Mouse (Mus musculus): ENCODE data around the gene Gpc3. TPM values are rescaled to one million over a fixed set of nuclear protein-coding genes. Genes with fewer than 3 reads are reported as not detected.

Gene Gpc3
- polyA plus RNA-seq, 1 experiment = not detected

DNA sequence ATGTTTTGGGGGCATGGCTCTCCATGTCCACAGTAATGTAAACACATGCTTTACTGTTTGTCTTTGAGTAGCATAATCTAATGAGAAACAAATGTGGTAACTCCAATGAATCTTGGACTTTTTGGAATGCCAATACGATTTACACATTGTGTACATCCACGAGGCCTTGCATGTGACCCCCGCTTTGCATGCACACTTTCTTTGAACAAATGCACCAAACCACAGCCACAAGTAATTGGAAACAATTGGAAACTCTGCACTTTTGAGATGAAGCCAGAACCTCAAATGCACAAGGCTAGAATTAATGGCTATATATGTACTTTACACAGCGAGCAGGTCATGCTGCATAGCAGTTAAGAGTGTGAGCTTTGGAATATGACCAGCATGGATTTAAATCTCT lies 292.0 kb downstream of the Gpc3 start:
- no peak overlapping the region for H3K4me3 ChIP-seq (ENCODE audit: insufficient read depth, low read length)
- H3K4me1 ChIP-seq (ENCODE audit: control insufficient read depth, insufficient read depth, low read length) = no peaks in the 10 kb centered on the region
- no peak overlapping the region for H3K27ac ChIP-seq (ENCODE audit: insufficient read depth, low read depth, low read length)
- TF ChIP-seq CTCF (IDR thresholded peaks at IDR 0.05; ENCODE audit: low read depth, low read length) = no peak
- TF ChIP-seq POLR2A (IDR thresholded peaks at IDR 0.05; ENCODE audit: borderline replicate concordance, low read depth, low read length) = no peak

DNA sequence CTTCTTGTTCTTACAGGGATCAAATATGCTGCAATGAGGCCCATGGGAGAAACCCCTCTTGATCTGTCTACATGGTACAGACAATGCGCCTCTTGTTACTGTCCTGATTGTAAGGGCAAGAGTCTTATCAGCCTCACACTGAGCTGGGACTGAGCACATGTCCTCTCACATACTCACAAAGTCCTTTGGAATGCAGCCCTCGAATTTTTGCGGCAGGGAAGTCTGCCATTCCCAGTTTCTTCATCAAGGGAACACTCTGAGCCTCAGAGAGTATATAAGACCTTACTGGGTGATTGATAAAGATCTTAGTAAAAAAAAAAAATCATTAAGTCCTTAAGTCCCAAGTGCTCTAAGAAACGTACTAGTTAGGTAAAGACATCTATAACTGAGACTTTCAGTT lies 293.1 kb downstream of the Gpc3 start:
- Histone ChIP-seq H3K4me3 (ENCODE audit: insufficient read depth, low read length) (no peak overlapping the region), H3K4me1 (ENCODE audit: control insufficient read depth, insufficient read depth, low read length) (no peaks in the 10 kb centered on the region), H3K27ac (ENCODE audit: insufficient read depth, low read depth, low read length) (no peak overlapping the region)
- TF ChIP-seq CTCF (IDR thresholded peaks at IDR 0.05; ENCODE audit: low read depth, low read length) = no peak
- TF ChIP-seq POLR2A (IDR thresholded peaks at IDR 0.05; ENCODE audit: borderline replicate concordance, low read depth, low read length) = no peak

DNA sequence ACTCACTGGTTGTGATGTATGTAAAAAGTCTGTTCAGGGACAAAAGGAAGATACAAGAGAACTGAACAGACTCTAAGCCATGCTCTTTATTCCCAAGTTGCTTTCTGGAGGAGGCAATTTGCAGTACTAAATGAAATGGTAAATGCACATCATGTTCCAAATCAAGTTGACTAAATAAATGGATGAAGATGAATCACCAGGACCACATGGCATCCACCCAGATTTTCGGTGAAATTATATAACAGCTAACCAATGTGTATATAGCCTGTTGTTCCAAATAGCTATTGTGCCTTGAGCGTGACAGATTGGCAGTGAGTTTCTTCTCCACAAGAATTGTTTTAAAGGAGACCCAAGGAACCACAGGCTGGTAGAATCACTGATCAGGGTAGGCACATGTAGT lies 302.8 kb downstream of the Gpc3 start:
- Histone ChIP-seq H3K27ac (ENCODE audit: insufficient read depth, low read depth, low read length) (no peak overlapping the region), H3K4me3 (ENCODE audit: insufficient read depth, low read length) (no peak overlapping the region), H3K4me1 (ENCODE audit: control insufficient read depth, insufficient read depth, low read length) (no peaks in the 10 kb centered on the region)
- TF ChIP-seq CTCF (IDR thresholded peaks at IDR 0.05; ENCODE audit: low read depth, low read length) (no peak), POLR2A (IDR thresholded peaks at IDR 0.05; ENCODE audit: borderline replicate concordance, low read depth, low read length) (no peak)

DNA sequence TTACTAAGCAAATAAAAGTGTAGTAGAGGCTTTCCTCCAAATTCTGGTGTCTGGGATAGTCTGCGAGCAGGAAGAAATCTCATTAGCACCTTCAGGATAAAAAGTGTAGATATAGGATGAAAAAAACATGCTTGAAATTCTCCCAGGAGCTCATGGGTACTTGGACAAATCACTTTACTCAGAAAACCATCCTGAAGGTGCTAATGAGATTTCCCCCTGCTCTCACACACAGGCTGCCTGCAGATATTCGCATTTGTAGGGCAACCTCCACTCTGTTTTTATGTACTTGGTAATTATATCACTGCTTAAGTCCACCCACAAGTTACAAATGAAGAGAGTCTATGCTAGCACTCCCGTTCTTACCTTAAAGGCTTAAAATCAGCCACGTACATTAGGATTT lies 308.5 kb downstream of the Gpc3 start:
- Histone ChIP-seq H3K27ac (ENCODE audit: insufficient read depth, low read depth, low read length) (no peak overlapping the region), H3K4me1 (ENCODE audit: control insufficient read depth, insufficient read depth, low read length) (no peaks in the 10 kb centered on the region), H3K4me3 (ENCODE audit: insufficient read depth, low read length) (no peak overlapping the region)
- no peak for TF ChIP-seq CTCF (IDR thresholded peaks at IDR 0.05; ENCODE audit: low read depth, low read length)
- TF ChIP-seq POLR2A (IDR thresholded peaks at IDR 0.05; ENCODE audit: borderline replicate concordance, low read depth, low read length) = no peak

DNA sequence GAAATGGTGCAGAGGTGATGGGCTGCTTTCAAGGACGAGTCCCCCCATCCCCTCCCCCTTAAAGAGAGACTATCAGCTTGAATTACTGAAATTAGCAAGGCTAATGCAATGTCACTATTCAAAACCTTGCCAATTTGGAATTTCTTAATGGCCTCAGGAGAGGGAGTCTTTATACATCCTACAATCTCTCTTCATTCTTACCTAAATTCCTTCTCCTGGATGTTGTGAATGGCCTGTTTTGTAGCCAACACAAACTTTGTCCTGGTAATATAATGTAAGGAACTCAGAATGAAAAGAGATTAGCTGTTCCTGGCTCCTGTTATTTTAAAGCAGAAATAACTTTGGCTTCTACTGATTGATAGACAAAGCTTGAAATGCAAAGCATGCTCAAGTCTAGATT lies 325.0 kb downstream of the Gpc3 start:
- TF ChIP-seq POLR2A (IDR thresholded peaks at IDR 0.05; ENCODE audit: borderline replicate concordance, low read depth, low read length) (no peak), CTCF (IDR thresholded peaks at IDR 0.05; ENCODE audit: low read depth, low read length) (no peak)
- Histone ChIP-seq H3K4me1 (ENCODE audit: control insufficient read depth, insufficient read depth, low read length) (no peaks in the 10 kb centered on the region), H3K4me3 (ENCODE audit: insufficient read depth, low read length) (no peak overlapping the region), H3K27ac (ENCODE audit: insufficient read depth, low read depth, low read length) (no peak overlapping the region)

DNA sequence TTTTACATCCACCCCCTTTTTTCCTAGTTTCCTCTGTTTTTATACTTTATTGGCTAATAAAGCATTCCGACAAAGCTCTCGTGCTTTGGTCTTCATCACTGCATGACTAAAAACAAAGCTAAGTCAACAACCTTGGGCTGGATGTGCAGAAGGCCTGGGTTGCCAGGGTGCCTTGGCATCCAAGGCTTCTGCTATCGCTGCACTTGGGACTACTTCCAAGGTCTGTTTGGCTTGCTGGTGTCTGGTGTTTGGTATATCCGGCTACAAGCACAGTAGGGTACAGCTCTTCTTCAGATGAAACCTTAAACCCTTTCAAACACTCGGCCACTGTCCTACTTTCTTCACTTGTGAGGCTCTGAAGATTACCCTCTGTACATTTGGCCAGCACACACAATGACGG lies 325.8 kb downstream of the Gpc3 start:
- Histone ChIP-seq H3K4me3 (ENCODE audit: insufficient read depth, low read length) (no peak overlapping the region), H3K27ac (ENCODE audit: insufficient read depth, low read depth, low read length) (no peak overlapping the region), H3K4me1 (ENCODE audit: control insufficient read depth, insufficient read depth, low read length) (no peaks in the 10 kb centered on the region)
- TF ChIP-seq POLR2A (IDR thresholded peaks at IDR 0.05; ENCODE audit: borderline replicate concordance, low read depth, low read length) (no peak), CTCF (IDR thresholded peaks at IDR 0.05; ENCODE audit: low read depth, low read length) (no peak)

DNA sequence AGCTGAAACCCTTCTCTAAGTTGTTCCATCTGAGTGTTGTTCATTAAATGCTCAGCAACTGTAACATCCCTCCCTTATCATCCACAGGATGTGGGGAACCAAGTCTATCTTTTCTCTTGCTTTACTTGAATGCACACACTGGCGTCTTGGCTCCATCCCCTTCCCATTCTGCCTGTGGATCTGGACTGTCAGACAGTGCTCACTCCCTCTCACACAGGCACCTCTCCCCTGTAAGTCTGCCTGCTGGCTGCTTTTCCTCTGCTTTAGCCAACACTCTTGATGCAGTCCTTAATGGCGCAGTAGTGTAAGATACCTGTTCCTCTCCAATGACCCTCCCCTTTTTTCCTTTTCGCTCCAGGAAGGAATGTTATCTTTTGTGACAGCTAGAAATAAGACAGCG lies 331.7 kb downstream of the Gpc3 start:
- no peak for TF ChIP-seq CTCF (IDR thresholded peaks at IDR 0.05; ENCODE audit: low read depth, low read length)
- TF ChIP-seq POLR2A (IDR thresholded peaks at IDR 0.05; ENCODE audit: borderline replicate concordance, low read depth, low read length) = no peak
- Histone ChIP-seq H3K4me3 (ENCODE audit: insufficient read depth, low read length) (no peak overlapping the region), H3K4me1 (ENCODE audit: control insufficient read depth, insufficient read depth, low read length) (no peaks in the 10 kb centered on the region), H3K27ac (ENCODE audit: insufficient read depth, low read depth, low read length) (no peak overlapping the region)

DNA sequence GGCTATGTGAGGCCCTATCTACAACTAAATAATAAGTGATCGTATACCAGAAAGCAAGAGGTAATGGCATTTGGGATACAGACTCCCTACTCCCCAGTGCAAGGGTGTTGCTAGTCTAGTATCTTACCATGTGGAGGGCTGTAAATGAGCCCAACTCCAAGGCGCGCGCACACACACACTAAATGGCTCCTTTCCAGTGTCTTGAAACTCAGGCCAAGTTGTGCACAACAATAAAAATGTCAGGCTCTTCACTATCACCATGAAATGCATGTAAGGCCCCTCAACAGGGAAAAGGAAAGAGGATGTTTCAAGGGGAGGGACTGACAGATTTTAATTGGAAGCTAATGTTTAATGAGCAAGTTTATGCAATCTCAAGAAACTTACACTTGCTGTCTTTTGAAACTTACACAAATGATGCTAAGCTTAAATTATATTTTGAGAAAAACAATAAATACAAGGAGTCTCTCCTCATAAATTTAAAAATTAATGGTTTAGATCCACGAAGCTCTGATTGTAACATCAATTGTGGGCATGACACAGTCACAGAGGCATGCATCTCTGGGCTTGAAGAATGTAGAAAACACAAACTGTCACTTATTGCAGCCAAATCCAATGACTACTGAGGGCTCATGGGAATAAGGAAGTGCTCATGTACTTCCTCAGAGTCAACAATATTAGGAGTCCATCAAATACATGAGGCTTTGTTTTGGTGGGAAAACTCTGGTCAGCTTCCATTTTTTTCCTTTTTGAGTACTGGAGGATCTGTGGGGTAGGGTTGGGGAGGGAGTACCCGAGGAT lies 332.4 kb downstream of the Gpc3 start:
- no peak for TF ChIP-seq POLR2A (IDR thresholded peaks at IDR 0.05; ENCODE audit: borderline replicate concordance, low read depth, low read length)
- TF ChIP-seq CTCF (IDR thresholded peaks at IDR 0.05; ENCODE audit: low read depth, low read length) = no peak
- Histone ChIP-seq H3K4me1 (ENCODE audit: control insufficient read depth, insufficient read depth, low read length) (no peaks in the 10 kb centered on the region), H3K4me3 (ENCODE audit: insufficient read depth, low read length) (no peak overlapping the region), H3K27ac (ENCODE audit: insufficient read depth, low read depth, low read length) (no peak overlapping the region)

DNA sequence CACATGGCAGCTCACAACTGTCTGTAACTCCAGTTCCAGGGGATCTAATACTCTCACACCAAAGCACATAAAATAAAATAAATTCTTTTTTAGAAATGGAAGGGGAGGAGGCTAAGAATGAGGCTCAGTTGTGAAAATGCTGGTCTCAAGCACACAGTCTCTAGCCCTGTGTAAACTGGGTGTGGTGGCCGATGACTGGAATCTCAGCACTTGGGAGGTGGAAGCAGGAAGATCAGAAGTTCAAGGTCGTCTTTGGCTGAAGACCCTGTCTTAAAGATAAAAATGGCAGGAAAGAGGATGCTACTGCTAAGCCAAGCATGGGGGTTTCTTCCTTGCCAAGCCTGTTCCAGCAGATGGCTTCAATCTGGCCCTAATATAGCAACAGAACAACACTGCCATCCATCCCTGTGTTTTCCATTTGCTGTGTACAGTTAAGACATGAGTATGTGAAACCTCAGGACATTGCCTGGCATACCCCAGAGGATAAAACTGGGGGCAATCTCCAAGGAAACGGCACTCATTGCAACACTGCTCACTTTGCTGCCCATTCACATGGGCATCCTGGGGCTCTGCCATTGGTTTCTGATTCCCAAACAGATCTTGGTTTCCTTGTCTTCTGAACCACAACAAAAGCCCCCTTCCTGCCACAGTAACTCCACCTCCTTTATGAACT lies 334.9 kb downstream of the Gpc3 start:
- no peak for TF ChIP-seq POLR2A (IDR thresholded peaks at IDR 0.05; ENCODE audit: borderline replicate concordance, low read depth, low read length)
- TF ChIP-seq CTCF (IDR thresholded peaks at IDR 0.05; ENCODE audit: low read depth, low read length) = no peak
- H3K27ac ChIP-seq (ENCODE audit: insufficient read depth, low read depth, low read length) = no peak overlapping the region
- H3K4me3 ChIP-seq (ENCODE audit: insufficient read depth, low read length) = no peak overlapping the region
- no peaks in the 10 kb centered on the region for H3K4me1 ChIP-seq (ENCODE audit: control insufficient read depth, insufficient read depth, low read length)

DNA sequence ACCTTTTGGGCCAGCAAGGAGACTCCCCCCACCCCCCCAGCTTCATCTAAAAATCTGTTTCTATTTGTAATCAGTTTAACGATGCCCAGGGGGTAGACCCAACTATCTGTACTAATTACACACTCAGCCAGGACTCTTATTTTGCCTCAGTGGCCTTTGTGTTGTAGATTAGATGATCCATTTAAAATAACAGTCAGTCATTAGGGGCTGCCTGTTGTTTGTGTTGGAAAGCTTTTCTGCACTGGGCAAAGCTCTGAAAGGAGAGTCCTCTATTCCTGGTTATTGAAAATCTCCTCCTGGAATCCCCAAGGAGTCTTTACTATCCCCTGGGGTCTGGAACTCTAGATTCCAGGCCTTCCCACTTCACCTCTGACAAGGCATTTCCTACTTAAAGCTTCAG lies 336.2 kb downstream of the Gpc3 start:
- H3K27ac ChIP-seq (ENCODE audit: insufficient read depth, low read depth, low read length) = no peak overlapping the region
- no peak for TF ChIP-seq POLR2A (IDR thresholded peaks at IDR 0.05; ENCODE audit: borderline replicate concordance, low read depth, low read length)
- no peak for TF ChIP-seq CTCF (IDR thresholded peaks at IDR 0.05; ENCODE audit: low read depth, low read length)
- H3K4me1 ChIP-seq (ENCODE audit: control insufficient read depth, insufficient read depth, low read length) = no peaks in the 10 kb centered on the region
- H3K4me3 ChIP-seq (ENCODE audit: insufficient read depth, low read length) = no peak overlapping the region
